Mouse (Mus musculus): ENCODE results near the gene Sh3tc1.

Gene Sh3tc1

GRCm38 (mm10) chr5:35739536-35740278, at the start of gene Sh3tc1:
Sh3tc1 (minus strand) TSS chr5:35739987.
- DNase-seq (ENCODE audit: low read depth, low spot score) = no peak

- DNase-seq (ENCODE audit: low read depth, low spot score) = no peak
Observed at GRCm38 (mm10) chr5:35788719-35789118, 48.9 kb upstream of the Sh3tc1 start.

- no peak for DNase-seq (ENCODE audit: low read depth, low spot score)
Observed at GRCm38 (mm10) chr5:35787847-35788246, 48.1 kb upstream of the Sh3tc1 start.

GRCm38 (mm10) chr5:35785853-35786252, 46.1 kb upstream of the Sh3tc1 start:
- no peak for DNase-seq (ENCODE audit: low read depth, low spot score)

- no peak for DNase-seq (ENCODE audit: low read depth, low spot score)
Observed at GRCm38 (mm10) chr5:35782648-35783180, 42.9 kb upstream of the Sh3tc1 start.

GRCm38 (mm10) chr5:35781116-35781515, 41.3 kb upstream of the Sh3tc1 start:
- no peak for DNase-seq (ENCODE audit: low read depth, low spot score)

GRCm38 (mm10) chr5:35774137-35774424, 34.3 kb upstream of the Sh3tc1 start:
- DNase-seq (ENCODE audit: low read depth, low spot score) = no peak

- DNase-seq (ENCODE audit: low read depth, low spot score) = no peak
Observed at GRCm38 (mm10) chr5:35773274-35774136, 33.7 kb upstream of the Sh3tc1 start.

GRCm38 (mm10) chr5:35770891-35771663, 31.3 kb upstream of the Sh3tc1 start:
- no peak for DNase-seq (ENCODE audit: low read depth, low spot score)

GRCm38 (mm10) chr5:35770246-35770645, 30.5 kb upstream of the Sh3tc1 start:
- DNase-seq (ENCODE audit: low read depth, low spot score) = no peak

GRCm38 (mm10) chr5:35768997-35769396, 29.2 kb upstream of the Sh3tc1 start:
- DNase-seq (ENCODE audit: low read depth, low spot score) = no peak

GRCm38 (mm10) chr5:35768525-35768924, 28.7 kb upstream of the Sh3tc1 start:
- DNase-seq (ENCODE audit: low read depth, low spot score) = no peak

- no peak for DNase-seq (ENCODE audit: low read depth, low spot score)
Observed at GRCm38 (mm10) chr5:35765909-35766308, 26.1 kb upstream of the Sh3tc1 start.

GRCm38 (mm10) chr5:35762850-35763249, 23.1 kb upstream of the Sh3tc1 start:
- DNase-seq (ENCODE audit: low read depth, low spot score) = no peak

GRCm38 (mm10) chr5:35762388-35762787, 22.6 kb upstream of the Sh3tc1 start:
- no peak for DNase-seq (ENCODE audit: low read depth, low spot score)

GRCm38 (mm10) chr5:35761323-35761722, 21.5 kb upstream of the Sh3tc1 start:
- DNase-seq (ENCODE audit: low read depth, low spot score) = no peak

- no peak for DNase-seq (ENCODE audit: low read depth, low spot score)
Observed at GRCm38 (mm10) chr5:35758081-35759053, 18.6 kb upstream of the Sh3tc1 start.

GRCm38 (mm10) chr5:35757639-35758001, 17.8 kb upstream of the Sh3tc1 start, which contains the start of gene Ablim2:
Ablim2 (plus strand) TSS chr5:35757880.
- DNase-seq (ENCODE audit: low read depth, low spot score) = peak; percentile 88

GRCm38 (mm10) chr5:35756997-35757638, 17.3 kb upstream of the Sh3tc1 start:
- no peak for DNase-seq (ENCODE audit: low read depth, low spot score)

GRCm38 (mm10) chr5:35756020-35756419, 16.2 kb upstream of the Sh3tc1 start:
- DNase-seq (ENCODE audit: low read depth, low spot score) = no peak

All from embryo, embryonic 11.5 days (tissue).